Mouse (Mus musculus): ENCODE results near the gene Bola2. TPM values are rescaled to one million over a fixed set of nuclear protein-coding genes. Genes with fewer than 3 reads are reported as not detected.
A peak's percentile ranks its signal among the peaks of the same experiment; 100 is the strongest.

Bola2 gene
- total and polyA plus RNA-seq, 3 experiments, result 163 to 436 TPM; not detected in 1

DNA sequence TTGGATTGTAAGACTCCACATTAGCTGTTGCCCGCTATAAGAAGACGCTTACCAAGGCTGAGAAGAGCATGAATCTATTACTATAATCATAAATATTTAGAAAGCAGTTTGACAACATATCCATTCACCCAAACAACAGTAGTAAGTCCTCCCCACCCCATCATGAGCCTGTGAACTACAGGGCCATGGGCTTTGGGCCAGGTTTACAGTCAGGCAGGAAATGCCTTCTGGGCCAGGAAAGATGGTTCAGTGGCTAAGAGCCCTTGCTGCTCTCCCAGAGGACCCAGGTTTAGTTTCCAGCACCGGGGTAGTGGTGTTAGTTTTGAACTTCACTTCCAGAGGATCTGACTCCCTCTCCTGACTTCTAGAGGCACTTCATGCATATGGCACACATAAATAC, 22.4 kb downstream of the Bola2 start:
- TF ChIP-seq MYB (IDR thresholded peaks at IDR 0.05; ENCODE audit: low read depth, low read length) (no peak), MAX (IDR thresholded peaks at IDR 0.05; ENCODE audit: low read length) (no peak), ETS1 (IDR thresholded peaks at IDR 0.05; ENCODE audit: low read depth, low read length) (no peak), RCOR1 (IDR thresholded peaks at IDR 0.05; ENCODE audit: low read depth, low read length) (no peak), USF2 (IDR thresholded peaks at IDR 0.05; ENCODE audit: borderline replicate concordance in 1 of 2, insufficient read depth in 1 of 2, low read depth in 1 of 2, low read length in 2 of 2) (no peak), ZMIZ1 (IDR thresholded peaks at IDR 0.05; ENCODE audit: low read depth, low read length) (no peak), KAT2A (conservative IDR thresholded peaks at IDR 0.05; ENCODE audit: low read depth, low read length) (no peak), TAL1 (IDR thresholded peaks at IDR 0.05; ENCODE audit: low read length) (no peak), RAD21 (IDR thresholded peaks at IDR 0.05; ENCODE audit: low read depth, low read length) (no peak), SMC3 (IDR thresholded peaks at IDR 0.05; ENCODE audit: low read depth, low read length) (no peak), TCF12 (IDR thresholded peaks at IDR 0.05; ENCODE audit: low read depth, low read length) (no peak), ZKSCAN1 (IDR thresholded peaks at IDR 0.05; ENCODE audit: low read depth, low read length) (no peak), E2F4 (IDR thresholded peaks at IDR 0.05; ENCODE audit: borderline replicate concordance, low read depth, low read length) (no peak), BHLHE40 (IDR thresholded peaks at IDR 0.05; ENCODE audit: borderline replicate concordance, low read depth, low read length) (no peak), HCFC1 (IDR thresholded peaks at IDR 0.05; ENCODE audit: low read depth, low read length) (no peak), USF1 (IDR thresholded peaks at IDR 0.05; ENCODE audit: low read depth, low read length) (no peak), MXI1 (IDR thresholded peaks at IDR 0.05; ENCODE audit: low read depth, low read length) (no peak), POLR2AphosphoS2 (IDR thresholded peaks at IDR 0.05; ENCODE audit: low read length) (no peak), POLR2A (IDR thresholded peaks at IDR 0.05; ENCODE audit: control insufficient read depth in 1 of 2, insufficient read depth in 1 of 2, low read depth in 1 of 2, low read length in 2 of 2, poor library complexity in 1 of 2) (no peak), SIN3A (IDR thresholded peaks at IDR 0.05; ENCODE audit: low read length) (no peak)
- H3K9ac ChIP-seq (ENCODE audit: control insufficient read depth, low read depth, low read length, poor library complexity, severe bottlenecking), result no peak overlapping the region
- H3K4me1 ChIP-seq (ENCODE audit: control insufficient read depth in 1 of 2, insufficient read depth in 2 of 2, low read length in 2 of 2), result no peaks in the 10 kb centered on the region
- peaks cover 3 to 7% of the 10 kb centered on the region in 2 experiments for H3K27me3 ChIP-seq (ENCODE audit: control insufficient read depth in 1 of 2, insufficient read depth in 2 of 2, low read length in 2 of 2)
- H3K27ac ChIP-seq (ENCODE audit: control insufficient read depth, low read depth, low read length), result no peak overlapping the region
- no peaks in the 10 kb centered on the region for H3K36me3 ChIP-seq (ENCODE audit: control insufficient read depth in 1 of 2, insufficient read depth in 2 of 2, low read length in 2 of 2)
- H3K4me3 ChIP-seq (ENCODE audit: control insufficient read depth in 1 of 2, insufficient read depth in 1 of 2, low read depth in 2 of 2, low read length in 2 of 2), result no peak overlapping the region
- DNase-seq (ENCODE audit: low read depth, low spot score), result no peak
- H3K9me3 ChIP-seq (replicated peaks; ENCODE audit: insufficient read depth, low read length), result no peaks in the 10 kb centered on the region
- H3K79me2 ChIP-seq (ENCODE audit: control insufficient read depth, insufficient read depth, low read length, poor library complexity), result no peaks in the 10 kb centered on the region

DNA sequence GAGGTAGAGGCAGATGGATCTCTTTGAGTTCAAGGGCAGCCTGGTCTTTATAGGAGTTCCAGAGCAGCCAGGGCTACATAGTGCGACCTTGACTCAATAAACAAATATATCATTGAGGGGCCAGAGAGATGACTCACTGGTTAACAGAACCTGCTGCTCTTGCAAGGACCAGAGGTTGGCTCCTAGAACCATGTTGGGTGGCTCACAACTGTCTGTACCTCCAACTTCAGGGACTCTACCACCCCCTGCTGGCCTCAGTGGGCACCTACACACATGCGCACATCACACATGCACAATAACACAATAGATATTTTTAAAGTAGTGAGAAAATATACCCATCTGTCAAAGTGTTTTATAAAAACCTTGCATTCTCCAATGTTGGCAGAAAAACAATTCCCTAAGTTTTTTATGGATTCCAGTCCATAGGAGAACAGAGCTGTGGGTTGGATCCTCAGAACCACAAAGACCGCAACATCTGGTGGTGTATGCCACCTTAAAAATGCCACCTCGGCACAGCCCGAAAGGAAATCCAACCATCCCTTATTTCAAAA, 23.7 kb downstream of the Bola2 start:
- no peaks in the 10 kb centered on the region for H3K4me1 ChIP-seq (ENCODE audit: control insufficient read depth in 1 of 2, insufficient read depth in 2 of 2, low read length in 2 of 2)
- TF ChIP-seq USF2 (IDR thresholded peaks at IDR 0.05; ENCODE audit: borderline replicate concordance in 1 of 2, insufficient read depth in 1 of 2, low read depth in 1 of 2, low read length in 2 of 2) (no peak), RAD21 (IDR thresholded peaks at IDR 0.05; ENCODE audit: low read depth, low read length) (peak; percentile 43), KAT2A (conservative IDR thresholded peaks at IDR 0.05; ENCODE audit: low read depth, low read length) (no peak), CTCF (IDR thresholded peaks at IDR 0.05 in 2 of 3, conservative IDR thresholded peaks at IDR 0.05 in 1 of 3; ENCODE audit: control insufficient read depth in 1 of 3, insufficient read depth in 1 of 3, low read depth in 2 of 3, low read length in 3 of 3, poor library complexity in 1 of 3, severe bottlenecking in 1 of 3) (peak; percentile 48 to 52 (median 51); a peak in 5 of 6 replicates), SMC3 (IDR thresholded peaks at IDR 0.05; ENCODE audit: low read depth, low read length) (peak; percentile 23; the same call in 1 of the 2 replicates), ZC3H11A (IDR thresholded peaks at IDR 0.05; ENCODE audit: low read depth, low read length) (0 out of 2 replicates have a peak, but pooled peaks have one; percentile 24)

More for the DNA sequence above, 23.7 kb downstream of the Bola2 start:
- no peak overlapping the region for H3K9ac ChIP-seq (ENCODE audit: control insufficient read depth, low read depth, low read length, poor library complexity, severe bottlenecking)
- H3K79me2 ChIP-seq (ENCODE audit: control insufficient read depth, insufficient read depth, low read length, poor library complexity), result no peaks in the 10 kb centered on the region
- DNase-seq (ENCODE audit: low read depth, low spot score), result peak; percentile 55
- H3K9me3 ChIP-seq (replicated peaks; ENCODE audit: insufficient read depth, low read length), result no peaks in the 10 kb centered on the region
- no peaks in the 10 kb centered on the region for H3K36me3 ChIP-seq (ENCODE audit: control insufficient read depth in 1 of 2, insufficient read depth in 2 of 2, low read length in 2 of 2)
- H3K27ac ChIP-seq (ENCODE audit: control insufficient read depth, low read depth, low read length), result no peak overlapping the region
- peaks cover 3 to 6% of the 10 kb centered on the region in 2 experiments for H3K27me3 ChIP-seq (ENCODE audit: control insufficient read depth in 1 of 2, insufficient read depth in 2 of 2, low read length in 2 of 2)
- no peak overlapping the region for H3K4me3 ChIP-seq (ENCODE audit: control insufficient read depth in 1 of 2, insufficient read depth in 1 of 2, low read depth in 2 of 2, low read length in 2 of 2)

Data from MEL (cell line).